ENCODE assay signal across 8 mouse cellular contexts in the genomic region with DNA sequence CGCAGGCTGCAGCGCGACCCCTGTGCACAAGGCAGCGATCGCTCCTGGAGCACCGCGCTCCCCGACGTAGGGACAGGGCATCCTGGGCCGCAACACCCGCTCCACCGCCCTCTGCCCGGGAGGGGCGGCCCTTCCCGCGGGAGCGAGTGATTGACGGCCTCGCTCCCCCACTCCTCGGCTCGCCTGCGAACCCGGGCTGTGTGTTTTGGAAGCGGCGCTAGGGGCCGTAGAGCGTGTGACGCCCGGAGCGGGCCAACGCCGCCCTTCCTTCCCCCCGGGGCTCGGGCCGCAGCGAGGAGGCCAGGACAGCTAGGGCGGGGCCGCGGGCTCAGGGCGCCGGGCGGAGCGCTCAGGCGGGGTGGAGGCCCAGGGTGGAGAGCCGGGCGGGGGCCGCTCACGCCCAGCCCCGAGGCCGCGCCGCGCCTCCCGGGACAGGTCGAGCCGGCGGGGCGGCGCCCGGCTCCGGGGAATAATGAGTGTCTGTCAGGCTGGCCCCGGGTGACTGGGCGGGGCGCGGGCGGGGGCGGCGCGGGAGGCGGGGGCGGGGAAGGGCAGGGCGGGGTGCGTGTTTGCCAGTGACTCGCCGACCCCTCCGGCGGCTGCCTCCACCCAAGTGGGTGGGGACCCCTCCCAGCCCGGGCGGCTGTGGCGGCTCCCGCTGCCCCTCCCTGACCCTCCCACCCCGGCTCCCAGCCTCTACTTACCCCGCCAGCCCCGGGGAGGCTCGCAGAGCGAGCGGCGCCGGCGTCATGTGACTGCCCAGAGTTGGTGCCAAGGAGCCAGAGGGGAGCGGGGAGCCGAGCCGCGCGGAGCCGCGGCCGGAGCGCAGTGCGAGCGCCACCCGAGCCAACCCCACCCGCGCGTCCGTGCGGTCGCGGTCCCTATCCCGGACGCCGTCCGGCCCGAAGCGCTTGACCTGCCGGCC. TPM values are rescaled to one million over a fixed set of nuclear protein-coding genes. Genes with fewer than 3 reads are reported as not detected.
DNase-seq lines count a peak whose midpoint lies in the region; ATAC-seq and TF ChIP-seq lines count a peak whose summit lies in the region.

Gene Klf3, plus strand, starts transcription at position 594 of the 925 bp plus-strand sequence.

- peak; percentile 54 for TF ChIP-seq CTCF in stomach, postnatal 0 days (IDR thresholded peaks at IDR 0.05; ENCODE audit: low read depth)

- peak within 1 kb of the TSS; percentile 94 for H3K9ac ChIP-seq in forebrain, embryonic 11.5 days (ENCODE audit: low read length)
- H3K9ac ChIP-seq in heart, embryonic 15.5 days = peak within 1 kb of the TSS; percentile 89
- H3K9ac ChIP-seq in liver, embryonic 15.5 days = peak within 1 kb of the TSS; percentile 97
- H3K9ac ChIP-seq in neural tube, embryonic 11.5 days (ENCODE audit: low read length) = peak within 1 kb of the TSS; percentile 92
- H3K9ac ChIP-seq in stomach, postnatal 0 days (ENCODE audit: low read length) = peak within 1 kb of the TSS; percentile 98

- H3K27me3 ChIP-seq in forebrain, embryonic 11.5 days (ENCODE audit: control insufficient read depth, insufficient read depth, low read length) = no peaks in the 10 kb centered on the region
- no peaks in the 10 kb centered on the region for H3K27me3 ChIP-seq in heart, embryonic 15.5 days
- peaks cover 43% of the 10 kb centered on the region for H3K27me3 ChIP-seq in liver, embryonic 15.5 days
- no peaks in the 10 kb centered on the region for H3K27me3 ChIP-seq in neural tube, embryonic 11.5 days (ENCODE audit: control insufficient read depth, insufficient read depth, low read length)
- H3K27me3 ChIP-seq in stomach, postnatal 0 days (ENCODE audit: control insufficient read depth, insufficient read depth, low read length) = no peaks in the 10 kb centered on the region

- no peaks in the 10 kb centered on the region for H3K9me3 ChIP-seq in forebrain, embryonic 11.5 days (ENCODE audit: control insufficient read depth, low read length)
- H3K9me3 ChIP-seq in heart, embryonic 15.5 days (replicated peaks) = no peaks in the 10 kb centered on the region
- H3K9me3 ChIP-seq in liver, embryonic 15.5 days (replicated peaks) = no peaks in the 10 kb centered on the region
- H3K9me3 ChIP-seq in neural tube, embryonic 11.5 days (ENCODE audit: control insufficient read depth, low read length) = no peaks in the 10 kb centered on the region
- no peaks in the 10 kb centered on the region for H3K9me3 ChIP-seq in stomach, postnatal 0 days (ENCODE audit: control insufficient read depth, low read length)

- under 1% methylated on average over 60 of the region's 116 CpGs for WGBS in forebrain, embryonic 11.5 days
- WGBS in heart, embryonic 15.5 days = 0% methylated on average over 76 of the region's 116 CpGs
- WGBS in liver, embryonic 15.5 days (ENCODE audit: insufficient replicate concordance) = under 1% methylated on average over 84 of the region's 116 CpGs
- under 1% methylated on average over 85 of the region's 116 CpGs for WGBS in neural tube, embryonic 11.5 days
- WGBS in stomach, postnatal 0 days = 0% methylated on average over 69 of the region's 116 CpGs

- H3K4me3 ChIP-seq in forebrain, embryonic 11.5 days (ENCODE audit: low read depth, low read length) = peak within 1 kb of the TSS; percentile 86
- peak within 1 kb of the TSS; percentile 96 for H3K4me3 ChIP-seq in heart, embryonic 15.5 days
- peak within 1 kb of the TSS; percentile 95 for H3K4me3 ChIP-seq in liver, embryonic 15.5 days (replicated peaks)
- H3K4me3 ChIP-seq in neural tube, embryonic 11.5 days (ENCODE audit: low read depth, low read length) = peak within 1 kb of the TSS; percentile 88
- H3K4me3 ChIP-seq in stomach, postnatal 0 days (ENCODE audit: low read depth, low read length) = peak within 1 kb of the TSS; percentile 98

- ATAC-seq in forebrain, embryonic 11.5 days (replicated peaks; ENCODE audit: low FRiP score) = peak; percentile 91
- peak; percentile 93 for ATAC-seq in heart, embryonic 15.5 days (replicated peaks; ENCODE audit: insufficient number of reproducible peaks, insufficient read depth, low FRiP score, low read depth)
- ATAC-seq in liver, embryonic 15.5 days (ENCODE audit: insufficient read depth) = peak; percentile 94
- ATAC-seq in neural tube, embryonic 11.5 days (ENCODE audit: insufficient read depth, low FRiP score, low TSS enrichment) = peak; percentile 90
- ATAC-seq in stomach, postnatal 0 days (ENCODE audit: low FRiP score, low TSS enrichment) = peak; percentile 96

- TF ChIP-seq EP300 in stomach, postnatal 0 days (optimal IDR thresholded peaks at IDR 0.05) = no peak

- peak within 1 kb of the TSS; percentile 98 for H3K27ac ChIP-seq in forebrain, embryonic 11.5 days (ENCODE audit: low read depth, low read length)
- H3K27ac ChIP-seq in heart, embryonic 15.5 days = peak within 1 kb of the TSS; percentile 97
- H3K27ac ChIP-seq in liver, embryonic 15.5 days (replicated peaks) = peak within 1 kb of the TSS; percentile 97
- H3K27ac ChIP-seq in neural tube, embryonic 11.5 days (ENCODE audit: low read depth, low read length) = peak within 1 kb of the TSS; percentile 97
- H3K27ac ChIP-seq in stomach, postnatal 0 days (replicated peaks) = peak within 1 kb of the TSS; percentile 99

- no peaks in the 10 kb centered on the region for H3K36me3 ChIP-seq in forebrain, embryonic 11.5 days (ENCODE audit: control insufficient read depth, insufficient read depth, low read length)
- H3K36me3 ChIP-seq in heart, embryonic 15.5 days = no peaks in the 10 kb centered on the region
- H3K36me3 ChIP-seq in liver, embryonic 15.5 days (replicated peaks) = peaks cover 20% of the 10 kb centered on the region
- no peaks in the 10 kb centered on the region for H3K36me3 ChIP-seq in neural tube, embryonic 11.5 days (ENCODE audit: control insufficient read depth, insufficient read depth, low read length)
- H3K36me3 ChIP-seq in stomach, postnatal 0 days (ENCODE audit: control insufficient read depth, insufficient read depth, low read length) = no peaks in the 10 kb centered on the region

- peak within 1 kb of the TSS; percentile 71 for H3K4me2 ChIP-seq in forebrain, embryonic 11.5 days (ENCODE audit: low read depth, low read length, severe bottlenecking)
- H3K4me2 ChIP-seq in heart, embryonic 15.5 days = peak within 1 kb of the TSS; percentile 75
- peak within 1 kb of the TSS; percentile 96 for H3K4me2 ChIP-seq in liver, embryonic 15.5 days
- peak within 1 kb of the TSS; percentile 75 for H3K4me2 ChIP-seq in neural tube, embryonic 11.5 days (ENCODE audit: low read depth)
- H3K4me2 ChIP-seq in stomach, postnatal 0 days (replicated peaks; ENCODE audit: low read depth) = peak within 1 kb of the TSS; percentile 71

- peaks cover 11% of the 10 kb centered on the region; the same call in 1 of the 2 replicates for H3K4me1 ChIP-seq in forebrain, embryonic 11.5 days (replicated peaks; ENCODE audit: control insufficient read depth, insufficient read depth, low read length)
- H3K4me1 ChIP-seq in heart, embryonic 15.5 days (replicated peaks) = peaks cover 30% of the 10 kb centered on the region
- H3K4me1 ChIP-seq in liver, embryonic 15.5 days (replicated peaks) = peaks cover 57% of the 10 kb centered on the region
- H3K4me1 ChIP-seq in neural tube, embryonic 11.5 days (ENCODE audit: control insufficient read depth, insufficient read depth, low read length) = peaks cover 23% of the 10 kb centered on the region
- 0 out of 2 replicates have a peak, but pooled peaks cover 3% of the 10 kb centered on the region for H3K4me1 ChIP-seq in stomach, postnatal 0 days (replicated peaks; ENCODE audit: control insufficient read depth, insufficient read depth)

- DNase-seq in CD8-positive naive resting alpha-beta T cell, adult 2 months (ENCODE audit: low read depth in 2 of 2, low spot score in 2 of 2) = peak; percentile 80 to 84
- peak; percentile 85 for DNase-seq in c-Kit-positive CD71-negative TER-119-negative erythroid progenitor cells, embryonic 14.5 days (ENCODE audit: low read depth)
- DNase-seq in forebrain, embryonic 11.5 days (ENCODE audit: low spot score) = peak; percentile 96
- peak; percentile 97 for DNase-seq in kidney, postnatal 14 days
- peak; percentile 91 for DNase-seq in neural tube, embryonic 11.5 days (ENCODE audit: low spot score)
- peak; percentile 99 for DNase-seq in stomach, postnatal 0 days (ENCODE audit: low spot score)

RNA-seq across cellular contexts. Expression of gene Klf3, which starts in this region (rescaled TPM):
- 39.4 and 40.9 TPM in 2 replicates for polyA plus RNA-seq in forebrain, embryonic 11.5 days (2014; fragmentation: Nextera tagmentation; extraction: Ambion mirVana)
- 44.3 and 53.3 TPM in 2 replicates for polyA plus RNA-seq in heart, embryonic 15.5 days (2015; fragmentation: Nextera tagmentation; extraction: Ambion mirVana)
- polyA plus RNA-seq in liver, embryonic 15.5 days (2015; fragmentation: Nextera tagmentation; extraction: Ambion mirVana) = 104 and 107 TPM in 2 replicates
- 34.1 and 36.1 TPM in 2 replicates for polyA plus RNA-seq in neural tube, embryonic 11.5 days (2014; fragmentation: Nextera tagmentation; extraction: Ambion mirVana)
- polyA plus RNA-seq in stomach, postnatal 0 days (2015; fragmentation: Nextera tagmentation; extraction: Ambion mirVana) = 97.5 and 101 TPM in 2 replicates

Comparison
In these comparisons a context has a peak if more than half of its experiments do, and no peak if none do; other contexts are left out.
1. Peak in every context shown above with its lines: DNase-seq, ATAC-seq, H3K4me3 ChIP-seq and H3K27ac ChIP-seq.